Mouse (Mus musculus) hindbrain, postnatal 0 days (tissue): ENCODE results near the gene Repin1. TPM values are rescaled to one million over a fixed set of nuclear protein-coding genes. Genes with fewer than 3 reads are reported as not detected.

ENCODE experiments used
- ATAC-seq: fragments of 200-750 bp; cut with Nextera tagmentation; 2 replicates; pipeline ENCODE4 v1.8.0; 2017; ENCODE audit warnings: mild to moderate bottlenecking, moderate TSS enrichment, moderate library complexity
- DNase-seq: peaks from one replicate; pipeline ENCODE4 v3.0.0-alpha.2; 2015; ENCODE audit warnings: low spot score
- H3K27ac ChIP-seq: fragments of 300-500 bp; sonication (generic); 2 replicates; pipeline ENCODE4 v1.5.1; 2014; ENCODE audit warnings: mild to moderate bottlenecking
- H3K27me3 ChIP-seq: fragments of 300-500 bp; sonication (generic); 2 replicates; pipeline ENCODE4 v1.6.1; 2014; ENCODE audit warnings: low read length, mixed read lengths; ENCODE audit not compliant: insufficient read depth
- H3K36me3 ChIP-seq: fragments of 300-500 bp; sonication (generic); 2 replicates; pipeline ENCODE4 v1.6.1; 2014; ENCODE audit warnings: low read length, mixed read lengths; ENCODE audit not compliant: insufficient read depth
- H3K4me1 ChIP-seq: fragments of 300-500 bp; sonication (generic); 2 replicates; pipeline ENCODE4 v1.6.1; 2014; ENCODE audit warnings: antibody characterized with exemption, low read length, mixed read lengths; ENCODE audit not compliant: insufficient read depth
- H3K4me2 ChIP-seq: fragments of 300-500 bp; sonication (generic); 2 replicates; pipeline ENCODE4 v1.6.1; 2014; ENCODE audit warnings: low read depth, mild to moderate bottlenecking, low read length, moderate library complexity, mixed read lengths
- H3K4me3 ChIP-seq: fragments of 300-500 bp; sonication (generic); 2 replicates; pipeline ENCODE4 v1.5.1; 2014; ENCODE audit warnings: low read length
- H3K9ac ChIP-seq: fragments of 300-500 bp; sonication (generic); replicated peaks from 2 replicates; pipeline ENCODE4 v1.6.1; 2014; ENCODE audit warnings: mild to moderate bottlenecking, low read length, moderate library complexity, mixed read lengths
- H3K9me3 ChIP-seq: fragments of 300-500 bp; sonication (generic); 2 replicates; pipeline ENCODE4 v1.6.1; 2016; ENCODE audit warnings: low read length, mixed read lengths
- CTCF ChIP-seq: IDR thresholded peaks from 2 replicates; pipeline ENCODE4 v1.5.1; 2016; ENCODE audit warnings: antibody characterized with exemption, control low read depth, low read depth
- WGBS: fragments of 180-500 bp; shearing (Covaris S2); extraction: QIAGEN DNeasy Blood & Tissue Kit; methylation state at CpG from one replicate; pipeline ENCODE4 v1.1.7; 2014; 5-methylcytosine and 5-hydroxymethylcytosine counted together
- polyA plus RNA-seq: library from polyadenylated mRNA; unstranded; fragments of >200 nt; fragmentation: Nextera tagmentation; extraction: Ambion mirVana; gene quantifications from 2 replicates; pipeline ENCODE4 v1.2.1, GENCODE M21; 2015
- total RNA-seq: library from RNA; depleted of rRNA; stranded (reverse); fragments of >200 nt; gene quantifications from 2 replicates; pipeline ENCODE4 v1.2.3, GENCODE M21; 2014

Repin1 gene
- total and polyA plus RNA-seq, 2 experiments from 2014 or later: 40.6 to 83.1 TPM

DNA sequence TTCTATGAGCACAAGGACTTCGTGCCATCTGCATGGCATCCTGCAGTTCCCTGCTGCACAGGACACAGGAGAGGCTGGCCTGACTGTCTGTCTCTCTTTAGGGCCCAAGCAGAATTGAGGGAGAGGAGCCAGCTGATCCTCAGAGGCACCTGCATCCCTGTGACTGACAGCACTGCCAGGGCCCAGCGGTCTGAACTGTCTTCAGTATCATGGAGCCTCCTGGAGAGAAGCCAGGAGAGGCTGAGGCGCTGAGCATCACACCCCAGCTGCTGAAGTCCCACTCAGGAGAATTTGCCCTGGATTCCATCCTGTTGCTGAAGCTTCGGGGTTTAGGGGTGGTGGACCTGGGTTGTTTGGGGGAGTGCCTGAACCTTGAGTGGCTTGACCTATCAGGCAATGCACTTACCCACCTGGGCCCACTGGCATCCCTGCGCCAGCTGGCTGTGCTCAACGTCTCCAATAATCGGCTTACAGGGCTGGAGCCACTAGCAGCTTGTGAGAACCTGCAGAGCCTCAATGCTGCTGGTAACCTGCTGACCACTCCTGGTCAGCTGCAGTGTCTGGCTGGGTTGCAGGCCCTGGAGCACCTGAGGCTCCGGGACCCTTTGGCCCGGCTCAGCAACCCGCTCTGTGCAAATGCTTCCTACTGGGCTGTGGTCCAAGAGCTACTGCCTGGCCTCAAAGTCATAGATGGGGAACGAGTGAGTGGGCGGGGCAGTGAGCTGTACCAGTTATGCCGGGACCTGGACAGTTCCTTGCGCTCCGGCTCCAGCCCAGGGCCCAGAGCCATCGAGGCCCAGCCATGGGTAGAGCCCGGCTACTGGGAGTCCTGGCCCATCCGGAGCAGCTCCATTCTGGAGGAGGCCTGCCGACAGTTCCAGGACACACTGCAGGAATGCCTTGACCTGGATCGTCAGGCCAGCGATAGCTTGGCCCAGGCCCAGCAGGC lies 25.4 kb upstream of the Repin1 start:
- H3K9ac ChIP-seq: no peak overlapping the region
- TF ChIP-seq CTCF: no peak
- 51% methylated on average over 21 of the region's 21 CpGs for WGBS
- H3K4me3 ChIP-seq: no peak overlapping the region
- H3K4me2 ChIP-seq: no peak overlapping the region
- DNase-seq: peak; percentile 60
- 0 out of 2 replicates have a peak, but pooled peaks cover 4% of the 10 kb centered on the region for H3K36me3 ChIP-seq
- peak; percentile 59 for ATAC-seq
- H3K27me3 ChIP-seq: no peaks in the 10 kb centered on the region
- peak overlapping the region; percentile 62; the same call in 1 of the 2 replicates for H3K27ac ChIP-seq
- no peaks in the 10 kb centered on the region; the same call in 1 of the 2 replicates for H3K4me1 ChIP-seq
- H3K9me3 ChIP-seq: no peaks in the 10 kb centered on the region

DNA sequence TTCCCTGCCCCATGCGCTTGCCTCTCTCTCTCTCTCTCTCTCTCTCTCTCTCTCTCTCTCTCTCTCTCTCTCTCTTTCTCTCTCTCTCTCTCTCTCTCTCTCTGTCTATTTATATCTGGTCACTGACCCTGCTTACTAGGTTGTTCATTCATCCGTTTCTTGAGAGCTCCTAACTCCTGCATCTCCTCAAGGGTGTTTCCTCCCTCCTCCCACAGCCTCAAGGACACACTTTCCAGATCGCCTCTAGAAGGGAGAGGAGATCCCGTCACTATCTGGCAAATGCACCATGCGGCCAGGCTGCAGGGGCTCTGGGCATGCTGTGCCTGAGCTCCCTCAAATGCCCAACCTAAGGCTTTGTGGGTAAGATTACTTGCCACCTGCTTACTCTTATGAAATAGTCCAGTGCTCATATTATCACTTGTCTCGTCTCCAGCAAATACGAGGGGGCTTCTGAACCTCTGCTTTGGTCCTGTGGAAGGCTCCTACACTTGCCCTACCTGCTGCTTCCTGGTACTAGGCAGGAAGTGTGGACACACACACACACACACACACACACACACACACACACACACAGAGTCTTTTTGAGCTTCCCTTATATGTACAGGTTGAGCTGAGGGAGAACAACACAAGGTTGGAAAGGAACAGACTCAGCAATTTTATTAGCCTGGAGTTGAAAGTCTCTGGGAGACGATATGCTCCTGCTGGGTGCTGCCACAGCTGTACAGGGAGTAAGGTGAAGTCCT lies 24.4 kb upstream of the Repin1 start:
- 0 out of 2 replicates have a peak overlapping the region, but pooled peaks have one; percentile 62 for H3K27ac ChIP-seq
- no peak overlapping the region for H3K9ac ChIP-seq
- WGBS: 70% methylated on average over 8 of the region's 8 CpGs
- H3K4me2 ChIP-seq: no peak overlapping the region
- H3K4me3 ChIP-seq: no peak overlapping the region
- H3K27me3 ChIP-seq: no peaks in the 10 kb centered on the region
- DNase-seq: no peak
- no peak for TF ChIP-seq CTCF
- H3K4me1 ChIP-seq: no peaks in the 10 kb centered on the region; the same call in 1 of the 2 replicates
- H3K9me3 ChIP-seq: no peaks in the 10 kb centered on the region
- H3K36me3 ChIP-seq: no peaks in the 10 kb centered on the region
- no peak for ATAC-seq

DNA sequence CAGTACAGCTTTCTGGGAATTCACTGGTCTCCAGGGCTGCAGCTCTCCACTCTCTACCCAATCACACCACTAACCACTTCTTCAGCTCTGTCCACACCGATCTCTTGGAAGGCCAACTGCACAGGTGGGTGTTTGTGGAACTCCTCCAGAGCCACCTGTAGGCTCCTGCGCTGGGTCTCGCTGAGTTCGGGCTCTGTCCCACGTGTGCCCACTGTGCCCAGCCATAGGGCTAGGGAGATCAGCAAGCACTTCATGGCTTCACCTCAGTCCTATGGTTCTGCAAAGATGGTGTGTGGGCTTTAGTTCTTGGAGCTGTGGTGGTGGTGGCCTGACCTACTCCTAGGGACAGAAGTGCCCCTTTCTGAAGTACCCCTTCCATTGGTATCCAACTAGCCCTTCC lies 21.7 kb upstream of the Repin1 start:
- TF ChIP-seq CTCF: no peak
- Histone ChIP-seq H3K9me3 (no peaks in the 10 kb centered on the region), H3K4me1 (no peaks in the 10 kb centered on the region; the same call in 1 of the 2 replicates), H3K9ac (no peak overlapping the region), H3K4me2 (no peak overlapping the region), H3K36me3 (no peaks in the 10 kb centered on the region), H3K27ac (no peak overlapping the region; the same call in 1 of the 2 replicates), H3K27me3 (no peaks in the 10 kb centered on the region), H3K4me3 (no peak overlapping the region)
- no peak for DNase-seq
- no peak for ATAC-seq
- WGBS: 89% methylated on average over 5 of the region's 5 CpGs

DNA sequence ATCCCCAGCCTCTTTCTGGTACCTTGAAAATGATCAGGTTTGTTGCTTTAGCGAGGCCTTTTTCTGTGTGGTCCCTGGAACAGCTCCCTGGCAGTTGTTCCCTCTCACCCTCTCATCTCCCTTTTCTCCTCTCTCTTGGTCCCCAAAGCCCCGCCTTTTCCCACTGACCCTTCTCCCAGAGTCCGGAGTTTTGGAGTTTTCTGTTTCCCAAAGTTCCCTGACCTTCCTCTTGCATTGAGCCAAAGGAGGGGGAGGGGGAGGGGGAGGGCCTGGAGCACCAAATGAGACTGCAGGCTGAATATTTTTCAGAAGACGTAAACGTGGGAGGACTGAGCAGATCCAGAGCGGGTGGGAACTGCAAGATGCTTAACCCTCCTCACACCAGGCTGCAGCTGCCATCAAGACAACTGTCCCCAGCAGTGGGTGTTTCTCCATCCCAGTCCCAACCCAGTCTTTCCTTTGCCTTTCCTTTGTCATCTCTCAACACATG lies 21.1 kb upstream of the Repin1 start, which contains the start of gene Rarres2:
TSS of gene Rarres2 (minus strand) at position 218 of the 490 bp plus-strand sequence.
- 29% methylated on average over 6 of the region's 6 CpGs for WGBS
- Histone ChIP-seq H3K4me3 (no peak within 1 kb of the TSS), H3K27me3 (no peaks in the 10 kb centered on the region), H3K4me2 (no peak within 1 kb of the TSS), H3K36me3 (no peaks in the 10 kb centered on the region), H3K9ac (no peak within 1 kb of the TSS), H3K4me1 (no peaks in the 10 kb centered on the region; the same call in 1 of the 2 replicates), H3K27ac (no peak within 1 kb of the TSS; the same call in 1 of the 2 replicates), H3K9me3 (no peaks in the 10 kb centered on the region)
- no peak for TF ChIP-seq CTCF
- ATAC-seq: no peak
- DNase-seq: no peak

DNA sequence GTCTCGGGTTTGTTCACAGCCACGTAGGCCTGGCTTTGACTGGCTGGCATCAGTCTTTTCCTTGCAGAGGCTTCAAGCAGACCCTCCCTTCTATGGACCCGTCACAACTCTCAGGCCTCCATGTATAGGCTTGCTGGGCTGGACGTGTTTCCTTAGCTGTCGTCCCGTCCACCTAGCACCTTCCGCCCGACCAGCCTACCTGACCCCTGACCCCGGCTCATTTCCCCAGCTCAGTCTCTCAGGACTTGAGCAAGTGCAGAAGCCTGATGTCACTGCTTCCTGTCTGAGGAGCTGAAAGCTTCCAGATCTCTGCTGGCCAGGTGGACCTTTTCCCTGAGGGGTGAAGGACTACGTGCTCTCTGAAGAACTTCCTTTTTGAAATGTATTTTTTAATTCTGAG lies 20.4 kb upstream of the Repin1 start:
- no peaks in the 10 kb centered on the region for H3K36me3 ChIP-seq
- no peak overlapping the region for H3K9ac ChIP-seq
- ATAC-seq (no peak), DNase-seq (no peak)
- H3K4me2 ChIP-seq: no peak overlapping the region
- TF ChIP-seq CTCF: no peak
- H3K9me3 ChIP-seq: no peaks in the 10 kb centered on the region
- no peaks in the 10 kb centered on the region; the same call in 1 of the 2 replicates for H3K4me1 ChIP-seq
- no peak overlapping the region for H3K4me3 ChIP-seq
- no peak overlapping the region for H3K27ac ChIP-seq
- 73% methylated on average over 10 of the region's 10 CpGs for WGBS
- no peaks in the 10 kb centered on the region for H3K27me3 ChIP-seq

DNA sequence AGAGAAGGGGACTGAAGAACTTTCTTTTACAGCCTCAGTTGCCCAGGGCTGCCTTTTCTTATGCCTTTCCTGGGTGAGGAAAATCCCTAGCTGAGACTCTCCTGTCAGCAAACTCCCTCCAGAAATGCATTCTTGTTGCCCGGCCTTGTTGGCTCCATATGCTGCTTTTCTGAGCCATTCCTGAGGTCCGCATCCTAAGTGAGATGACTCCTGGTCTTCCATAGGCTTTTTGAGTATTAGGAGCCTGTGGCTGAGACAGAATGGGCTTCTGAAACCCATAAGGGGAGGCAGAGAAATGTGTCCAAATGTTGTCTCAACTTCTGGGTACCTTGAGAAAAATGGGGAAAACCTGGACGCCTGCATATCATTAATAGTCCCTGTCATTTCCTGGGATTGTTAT lies 19.7 kb upstream of the Repin1 start:
- no peak for ATAC-seq
- Histone ChIP-seq H3K4me1 (no peaks in the 10 kb centered on the region), H3K27ac (no peak overlapping the region), H3K9ac (no peak overlapping the region), H3K4me3 (no peak overlapping the region), H3K27me3 (no peaks in the 10 kb centered on the region), H3K36me3 (no peaks in the 10 kb centered on the region), H3K9me3 (no peaks in the 10 kb centered on the region), H3K4me2 (no peak overlapping the region)
- WGBS: 79% methylated on average over 3 of the region's 3 CpGs
- no peak for TF ChIP-seq CTCF
- DNase-seq: no peak
